Mouse (Mus musculus) adipose tissue, adult 10 weeks (tissue): ENCODE data around the gene Ccdc186. TPM values are rescaled to one million over a fixed set of nuclear protein-coding genes. Genes with fewer than 3 reads are reported as not detected.

Experiments used
- polyA plus RNA-seq: library from polyadenylated mRNA; stranded (reverse); fragments of 350-450 nt; fragmentation: Illumina TruSeq; extraction: RNeasy Lipid Tissue Mini Kit (QIAGEN cat#74804); gene quantifications from one replicate; pipeline ENCODE4 v1.2.3, GENCODE M21; 2014; ENCODE audit warnings: low read depth, low replicate concordance

The Ccdc186 gene
- 19.4 TPM for polyA plus RNA-seq

GRCm38 (mm10) chr19:56821798-56822447 is at the start of gene Ccdc186:
Ccdc186 (minus strand) TSS chr19:56822190.

DNA sequence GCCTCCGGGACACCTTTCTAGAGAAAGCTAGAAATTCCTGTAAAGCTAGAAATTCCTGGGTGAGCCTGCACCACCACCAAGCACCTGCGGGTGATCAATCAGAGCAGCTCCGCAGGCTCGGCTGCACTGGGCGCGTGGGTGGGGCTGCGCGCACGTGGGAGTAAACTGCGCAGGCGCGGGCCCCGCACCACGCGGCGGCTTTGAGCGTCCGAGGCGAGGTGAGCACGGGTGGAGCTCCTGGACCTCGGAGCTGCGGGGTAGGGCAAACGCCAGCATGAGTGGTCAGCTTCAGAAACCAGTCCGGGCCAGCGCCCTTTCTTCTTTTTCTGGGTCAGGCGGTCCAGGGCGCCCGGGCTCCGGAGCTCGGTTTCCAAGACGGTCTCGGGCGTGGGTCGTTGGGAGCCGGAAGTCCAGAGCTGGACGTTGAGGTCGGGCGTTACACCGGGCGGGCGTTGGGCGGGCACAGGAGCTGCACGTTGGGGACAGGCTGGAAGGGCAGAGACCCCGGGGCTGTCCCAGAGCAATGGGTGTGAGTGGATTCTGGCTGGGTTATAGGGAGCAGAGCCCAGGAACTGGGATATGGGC is 4.1 kb upstream of the Ccdc186 start, which contains the start of gene Tdrd1:
Tdrd1 (plus strand) TSS at position 163 of the 585 bp plus-strand sequence.

Other genes with a start within 250 kb of the Ccdc186 start
- gene Adrb1, start 100.0 kb downstream of the Ccdc186 start, polyA plus RNA-seq: 1.2 TPM
- gene Tdrd1, start 4.0 kb upstream of the Ccdc186 start, polyA plus RNA-seq: 1.6 TPM
- 11.7 TPM for gene Vwa2, start 52.1 kb upstream of the Ccdc186 start, polyA plus RNA-seq
- gene Afap1l2, start 186.0 kb upstream of the Ccdc186 start, polyA plus RNA-seq: 17.7 TPM